Comparison of ENCODE assay signal across 24 mouse cellular contexts in the genomic region with DNA sequence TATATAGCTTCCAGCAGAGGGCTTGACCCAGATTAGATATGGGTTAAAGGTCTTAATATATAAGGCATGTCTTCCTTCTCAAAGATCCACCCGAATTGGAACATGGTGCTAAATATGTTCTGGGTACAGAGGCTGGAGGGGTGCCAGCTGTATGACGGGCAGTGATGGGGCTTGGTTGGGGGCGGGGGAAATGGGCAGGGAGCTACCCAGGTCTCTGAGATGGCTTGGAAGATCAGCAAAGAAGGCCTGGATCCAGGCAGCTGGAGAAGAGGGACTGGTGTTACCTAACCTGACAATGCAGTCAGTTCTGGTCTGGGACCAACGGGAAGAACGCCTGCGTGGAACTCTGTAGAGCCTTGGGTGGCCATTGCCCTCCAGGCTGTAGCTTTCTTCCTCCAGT. TPM values are rescaled to one million over a fixed set of nuclear protein-coding genes. Genes with fewer than 3 reads are reported as not detected.
DNase-seq lines count a peak whose midpoint lies in the region; ATAC-seq and TF ChIP-seq lines count a peak whose summit lies in the region.
"Had no signal": no experiment of that assay in that cellular context is flagged by ENCODE, and none has a peak within 500 bp of the region (broad histone marks: within the 10 kb centered on the region; RNA-seq: fewer than 3 reads in every experiment).

No protein-coding gene starts in this region.

- H3K36me3 ChIP-seq in kidney, adult 2 months (ENCODE audit: control insufficient read depth, insufficient read depth, low read length) = no peaks in the 10 kb centered on the region
- H3K36me3 ChIP-seq in kidney, embryonic 15.5 days = no peaks in the 10 kb centered on the region
- H3K36me3 ChIP-seq: embryonic facial prominence, embryonic 12.5 days; embryonic facial prominence, embryonic 15.5 days; hindbrain, embryonic 12.5 days; hindbrain, embryonic 15.5 days had no signal

- TF ChIP-seq CTCF in kidney, adult 2 months (conservative IDR thresholded peaks at IDR 0.05; ENCODE audit: insufficient read depth, insufficient read length, low read depth, low read length) = no peak

- no peak for TF ChIP-seq POLR2A in kidney, adult 2 months (IDR thresholded peaks at IDR 0.05; ENCODE audit: low read depth, low read length)

- H3K4me3 ChIP-seq in kidney, adult 2 months (ENCODE audit: insufficient read depth, low read depth, low read length) = no peak overlapping the region
- H3K4me3 ChIP-seq in kidney, embryonic 15.5 days (replicated peaks) = no peak overlapping the region
- H3K4me3 ChIP-seq: embryonic facial prominence, embryonic 12.5 days; embryonic facial prominence, embryonic 15.5 days; hindbrain, embryonic 12.5 days; hindbrain, embryonic 15.5 days had no signal

- intact Hi-C loops in gastrocnemius, postnatal 36 days (cut with DNase I) = no loop called here

- WGBS in kidney, adult 2 months = 73% methylated on average over 6 of the region's 6 CpGs
- 85% methylated on average over 6 of the region's 6 CpGs for WGBS in kidney, embryonic 15.5 days

- ATAC-seq in kidney, embryonic 15.5 days (replicated peaks; ENCODE audit: low FRiP score) = no peak
- ATAC-seq: CD4-positive, CD25-positive, alpha-beta regulatory T cell, adult 4 months; forebrain, embryonic 14.5 days; forebrain, postnatal 0 days had no signal

- peak; percentile 55 for DNase-seq in gastrocnemius, postnatal 25 days
- no peak for DNase-seq in gastrocnemius, postnatal 36 days
- DNase-seq in kidney, adult 2 months = peak; percentile 24
- DNase-seq in kidney, adult 8-10 months = no peak
- DNase-seq in kidney, postnatal 10 days = peak; percentile 23
- DNase-seq in testis, postnatal 14 days (ENCODE audit: low spot score) = no peak
- DNase-seq: adrenal gland, adult 2 months; adrenal gland, postnatal 14 days; cerebellum, adult 11 months; cerebellum, adult 2 months; cerebellum, adult 9-11 months; cerebellum, postnatal 25 days; forebrain, postnatal 0 days; heart, adult 11 months had no signal

- no peak overlapping the region for H3K4me2 ChIP-seq in kidney, embryonic 15.5 days
- H3K4me2 ChIP-seq: embryonic facial prominence, embryonic 12.5 days; embryonic facial prominence, embryonic 15.5 days; heart, embryonic 11.5 days; hindbrain, embryonic 12.5 days; hindbrain, embryonic 15.5 days had no signal

- H3K4me1 ChIP-seq in kidney, adult 2 months (ENCODE audit: control insufficient read depth, insufficient read depth, low read length) = peaks cover 32% of the 10 kb centered on the region
- peaks cover 9% of the 10 kb centered on the region; the same call in 1 of the 2 replicates for H3K4me1 ChIP-seq in kidney, embryonic 15.5 days
- H3K4me1 ChIP-seq: embryonic facial prominence, embryonic 12.5 days; hindbrain, embryonic 15.5 days had no signal

- H3K9ac ChIP-seq in kidney, embryonic 15.5 days = no peak overlapping the region
- H3K9ac ChIP-seq: embryonic facial prominence, embryonic 12.5 days; embryonic facial prominence, embryonic 15.5 days; forebrain, postnatal 0 days; hindbrain, embryonic 12.5 days; hindbrain, embryonic 15.5 days had no signal

- H3K27ac ChIP-seq in kidney, adult 2 months (ENCODE audit: insufficient read depth, low read depth, low read length) = peak overlapping the region; percentile 92
- H3K27ac ChIP-seq in kidney, embryonic 15.5 days = no peak overlapping the region
- H3K27ac ChIP-seq: embryonic facial prominence, embryonic 12.5 days; embryonic facial prominence, embryonic 15.5 days; hindbrain, embryonic 12.5 days; hindbrain, embryonic 15.5 days had no signal

- no peaks in the 10 kb centered on the region for H3K27me3 ChIP-seq in kidney, adult 2 months (replicated peaks; ENCODE audit: control insufficient read depth, insufficient read depth, low read length)
- no peaks in the 10 kb centered on the region for H3K27me3 ChIP-seq in kidney, embryonic 15.5 days
- H3K27me3 ChIP-seq: embryonic facial prominence, embryonic 12.5 days; embryonic facial prominence, embryonic 15.5 days; hindbrain, embryonic 12.5 days; hindbrain, embryonic 15.5 days had no signal

- H3K9me3 ChIP-seq in kidney, embryonic 15.5 days (replicated peaks) = no peaks in the 10 kb centered on the region
- H3K9me3 ChIP-seq: embryonic facial prominence, embryonic 12.5 days; embryonic facial prominence, embryonic 15.5 days; hindbrain, embryonic 12.5 days; hindbrain, embryonic 15.5 days had no signal

RNA-seq across cellular contexts. Expression of gene Chst3, which starts 10.1 kb away (rescaled TPM):
- under 1 TPM; 0.26 to 0.51 TPM for total RNA-seq in gastrocnemius, postnatal 25 days (2021)
- under 1 TPM; 0.36 to 0.37 TPM for total RNA-seq in gastrocnemius, postnatal 36 days (2021)
- polyA plus RNA-seq in kidney, adult 2 months (2012; rRNA removed) = 3.6 and 4.3 TPM in 2 replicates
- polyA plus RNA-seq in kidney, embryonic 15.5 days (2015; fragmentation: Nextera tagmentation; extraction: Ambion mirVana) = 1.6 and 2.0 TPM in 2 replicates
- total RNA-seq: common myeloid progenitor, adult 5-6 weeks; MEL had no signal

RNA-seq across cellular contexts. Expression of gene Psap, which starts 48.3 kb away (rescaled TPM):
- 100 to 1,000 TPM; 590 to 608 TPM for total RNA-seq in gastrocnemius, postnatal 25 days (2021)
- total RNA-seq in gastrocnemius, postnatal 36 days (2021) = 100 to 1,000 TPM; 685 to 809 TPM
- polyA plus RNA-seq in kidney, adult 2 months (2012; rRNA removed) = 1,603 and 1,750 TPM in 2 replicates
- polyA plus RNA-seq in kidney, embryonic 15.5 days (2015; fragmentation: Nextera tagmentation; extraction: Ambion mirVana) = 132 and 162 TPM in 2 replicates

Comparison
In these comparisons a context has a peak if more than half of its experiments do, and no peak if none do; other contexts are left out.
1. DNase-seq: peak in gastrocnemius, postnatal 25 days (single experiment), kidney, adult 2 months (single experiment) and kidney, postnatal 10 days (single experiment); none in gastrocnemius, postnatal 36 days (0 of 2), kidney, adult 8-10 months (0 of 2) and testis, postnatal 14 days (single experiment).